Mouse (Mus musculus) embryonic facial prominence, embryonic 11.5 days (tissue): Measurements from ENCODE around the gene Heatr5a. TPM values are rescaled to one million over a fixed set of nuclear protein-coding genes. Genes with fewer than 3 reads are reported as not detected.

Experiments used
- ATAC-seq: fragments of 200-750 bp; cut with Nextera tagmentation; replicated peaks from 2 replicates; pipeline ENCODE4 v1.8.0; 2017; ENCODE audit warnings: low read depth; ENCODE audit not compliant: insufficient number of reproducible peaks, low FRiP score, low TSS enrichment
- DNase-seq: peaks from one replicate; pipeline ENCODE4 v3.0.0-alpha.2; 2015; ENCODE audit warnings: low spot score
- H3K27ac ChIP-seq: fragments of 300-500 bp; sonication (generic); replicated peaks from 2 replicates; pipeline ENCODE4 v1.5.1; 2014; ENCODE audit warnings: mild to moderate bottlenecking, low read depth, low read length, control low read depth
- H3K27me3 ChIP-seq: fragments of 300-500 bp; sonication (generic); 2 replicates; pipeline ENCODE4 v1.6.1; 2014; ENCODE audit warnings: mild to moderate bottlenecking, low read length, moderate library complexity, mixed read lengths; ENCODE audit not compliant: control insufficient read depth, insufficient read depth
- H3K36me3 ChIP-seq: fragments of 300-500 bp; sonication (generic); replicated peaks from 2 replicates; pipeline ENCODE4 v1.6.1; 2014; ENCODE audit warnings: low read depth, mild to moderate bottlenecking, low read length, moderate library complexity, mixed read lengths; ENCODE audit not compliant: control insufficient read depth, insufficient read depth
- H3K4me1 ChIP-seq: fragments of 300-500 bp; sonication (generic); 2 replicates; pipeline ENCODE4 v1.6.1; 2014; ENCODE audit warnings: low read length, mixed read lengths; ENCODE audit not compliant: control insufficient read depth, insufficient read depth
- H3K4me2 ChIP-seq: fragments of 300-500 bp; sonication (generic); 2 replicates; pipeline ENCODE4 v1.6.1; 2014; ENCODE audit warnings: low read depth, mild to moderate bottlenecking, control low read depth, low read length, moderate library complexity
- H3K4me3 ChIP-seq: fragments of 300-500 bp; sonication (generic); 2 replicates; pipeline ENCODE4 v1.5.1; 2014; ENCODE audit warnings: low read depth, low read length, control low read depth
- H3K9ac ChIP-seq: fragments of 300-500 bp; sonication (generic); replicated peaks from 2 replicates; pipeline ENCODE4 v1.6.1; 2014; ENCODE audit warnings: mild to moderate bottlenecking, control low read depth, low read length
- H3K9me3 ChIP-seq: fragments of 300-500 bp; sonication (generic); replicated peaks from 2 replicates; pipeline ENCODE4 v1.6.1; 2016; ENCODE audit warnings: mild to moderate bottlenecking, low read length, inconsistent platforms, mixed read lengths; ENCODE audit not compliant: control insufficient read depth
- WGBS: fragments of 180-500 bp; shearing (Covaris S2); extraction: QIAGEN DNeasy Blood & Tissue Kit; methylation state at CpG from one replicate; pipeline ENCODE4 v1.1.7; 2014; 5-methylcytosine and 5-hydroxymethylcytosine counted together
- polyA plus RNA-seq: library from polyadenylated mRNA; unstranded; fragments of >200 nt; fragmentation: Nextera tagmentation; extraction: Ambion mirVana; gene quantifications from 2 replicates; pipeline ENCODE4 v1.2.1, GENCODE M21; 2014

Gene Heatr5a
- polyA plus RNA-seq, result 8.5 and 8.6 TPM in 2 replicates

GRCm38 (mm10) chr12:51971070-51971664 is at the start of gene Heatr5a:
Gene Heatr5a (minus strand): TSS chr12:51971321.
- no peaks in the 10 kb centered on the region for H3K4me1 ChIP-seq
- H3K4me3 ChIP-seq, result peak within 1 kb of the TSS; percentile 71
- WGBS, result under 1% methylated on average over 53 of the region's 53 CpGs
- ATAC-seq (peak; percentile 97), DNase-seq (peak; percentile 90)
- peak within 1 kb of the TSS; percentile 82 for H3K9ac ChIP-seq
- H3K27me3 ChIP-seq, result no peaks in the 10 kb centered on the region
- H3K27ac ChIP-seq, result peak within 1 kb of the TSS; percentile 74
- H3K36me3 ChIP-seq, result no peaks in the 10 kb centered on the region
- no peaks in the 10 kb centered on the region for H3K9me3 ChIP-seq
- H3K4me2 ChIP-seq, result peak within 1 kb of the TSS; percentile 69

- ATAC-seq (no peak), DNase-seq (no peak)
- WGBS, result 94% methylated on average over 7 of the region's 7 CpGs
These were observed 43.4 kb upstream of the Heatr5a start for GRCm38 (mm10) chr12:52014494-52015029.

GRCm38 (mm10) chr12:52014044-52014443 is 42.9 kb upstream of the Heatr5a start:
- Histone ChIP-seq H3K4me2 (no peak overlapping the region), H3K27ac (no peak overlapping the region), H3K36me3 (no peaks in the 10 kb centered on the region), H3K9me3 (no peaks in the 10 kb centered on the region), H3K4me3 (no peak overlapping the region), H3K9ac (no peak overlapping the region), H3K27me3 (no peaks in the 10 kb centered on the region), H3K4me1 (no peaks in the 10 kb centered on the region)
- DNase-seq (no peak), ATAC-seq (no peak)
- 85% methylated on average over 10 of the region's 11 CpGs for WGBS

More at GRCm38 (mm10) chr12:52014494-52015029, 43.4 kb upstream of the Heatr5a start:
- no peaks in the 10 kb centered on the region for H3K4me1 ChIP-seq
- no peaks in the 10 kb centered on the region for H3K27me3 ChIP-seq
- no peak overlapping the region for H3K9ac ChIP-seq
- no peaks in the 10 kb centered on the region for H3K9me3 ChIP-seq
- no peaks in the 10 kb centered on the region for H3K36me3 ChIP-seq
- no peak overlapping the region for H3K27ac ChIP-seq
- no peak overlapping the region for H3K4me3 ChIP-seq
- no peak overlapping the region for H3K4me2 ChIP-seq

- Histone ChIP-seq H3K9ac (no peak overlapping the region), H3K36me3 (no peaks in the 10 kb centered on the region), H3K4me2 (no peak overlapping the region), H3K4me1 (no peaks in the 10 kb centered on the region), H3K27me3 (no peaks in the 10 kb centered on the region), H3K27ac (no peak overlapping the region), H3K4me3 (no peak overlapping the region), H3K9me3 (no peaks in the 10 kb centered on the region)
- WGBS, result 35% methylated on average over 9 of the region's 9 CpGs
- no peak for DNase-seq
- no peak for ATAC-seq
These were observed 42.2 kb upstream of the Heatr5a start for GRCm38 (mm10) chr12:52013274-52013673.

- no peak overlapping the region for H3K27ac ChIP-seq
These were observed 41.0 kb upstream of the Heatr5a start for GRCm38 (mm10) chr12:52012159-52012558.

GRCm38 (mm10) chr12:52010630-52010961 is 39.5 kb upstream of the Heatr5a start:
- Histone ChIP-seq H3K36me3 (no peaks in the 10 kb centered on the region), H3K4me2 (no peak overlapping the region), H3K4me3 (no peak overlapping the region), H3K4me1 (no peaks in the 10 kb centered on the region), H3K9ac (no peak overlapping the region), H3K9me3 (no peaks in the 10 kb centered on the region), H3K27me3 (no peaks in the 10 kb centered on the region), H3K27ac (no peak overlapping the region)
- no peak for ATAC-seq
- peak; percentile 78 for DNase-seq
- whole genome bisulfite sequencing, result 58% methylated on average over 2 of the region's 2 CpGs

More at GRCm38 (mm10) chr12:52012159-52012558, 41.0 kb upstream of the Heatr5a start:
- Histone ChIP-seq H3K4me2 (no peak overlapping the region), H3K9ac (no peak overlapping the region), H3K4me3 (no peak overlapping the region), H3K27me3 (no peaks in the 10 kb centered on the region), H3K4me1 (no peaks in the 10 kb centered on the region), H3K36me3 (no peaks in the 10 kb centered on the region), H3K9me3 (no peaks in the 10 kb centered on the region)
- DNase-seq (no peak), ATAC-seq (no peak)
- 83% methylated on average over 8 of the region's 8 CpGs for WGBS

GRCm38 (mm10) chr12:52009928-52010629 is 39.0 kb upstream of the Heatr5a start:
- no peak overlapping the region for H3K4me3 ChIP-seq
- H3K27ac ChIP-seq, result no peak overlapping the region

GRCm38 (mm10) chr12:52006633-52006994 is 35.5 kb upstream of the Heatr5a start:
- H3K27ac ChIP-seq, result no peak overlapping the region
- H3K36me3 ChIP-seq, result no peaks in the 10 kb centered on the region
- no peaks in the 10 kb centered on the region for H3K27me3 ChIP-seq
- 0 out of 2 replicates have a peak overlapping the region, but pooled peaks have one; percentile 16 for H3K4me2 ChIP-seq
- no peak overlapping the region; the same call in 1 of the 2 replicates for H3K9ac ChIP-seq
- DNase-seq (no peak), ATAC-seq (peak; percentile 75; the same call in 1 of the 2 replicates)
- WGBS, result 42% methylated on average over 5 of the region's 5 CpGs
- H3K9me3 ChIP-seq, result no peaks in the 10 kb centered on the region
- peak overlapping the region; percentile 65 for H3K4me3 ChIP-seq
- H3K4me1 ChIP-seq, result no peaks in the 10 kb centered on the region

More at GRCm38 (mm10) chr12:52009928-52010629, 39.0 kb upstream of the Heatr5a start:
- H3K36me3 ChIP-seq, result no peaks in the 10 kb centered on the region
- WGBS, result 68% methylated on average over 15 of the region's 15 CpGs
- H3K9me3 ChIP-seq, result no peaks in the 10 kb centered on the region
- no peak overlapping the region for H3K4me2 ChIP-seq
- H3K9ac ChIP-seq, result no peak overlapping the region
- DNase-seq (no peak), ATAC-seq (no peak)
- H3K27me3 ChIP-seq, result no peaks in the 10 kb centered on the region
- H3K4me1 ChIP-seq, result no peaks in the 10 kb centered on the region
